Mouse (Mus musculus) right cerebral cortex, adult 18-20 months (tissue): ENCODE measurements around the gene Olfr520.
"Not testable (repeated sequence)": the region's sequence is repeated elsewhere in the genome, so short reads cannot be mapped to it uniquely, and the experiment has no call there.

Experiments
- DNase-seq: peaks from one replicate; pipeline ENCODE4 v3.0.0; 2022; ENCODE audit warnings: mixed read lengths

Olfr520 gene

DNA sequence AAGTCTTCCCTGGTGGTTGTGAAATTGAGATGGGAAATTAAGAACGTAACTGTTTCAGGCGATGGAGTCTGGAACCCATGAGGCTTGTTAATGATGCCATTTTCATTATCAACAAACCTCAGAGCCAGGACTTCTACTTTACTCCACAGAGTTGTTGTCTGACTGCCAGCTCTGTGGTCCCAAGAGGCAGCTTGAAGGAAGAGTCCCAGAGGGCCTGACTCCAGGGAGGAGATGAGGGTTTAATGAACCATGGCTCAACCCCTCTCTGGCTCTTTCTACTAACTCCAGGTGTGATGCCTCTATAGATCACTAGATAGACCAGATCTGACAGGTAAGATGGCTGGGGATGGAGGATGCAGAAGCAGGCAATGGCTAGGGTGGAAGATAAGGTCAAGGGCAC is at the start of gene Olfr520:
Gene Olfr520 (plus strand): TSS at position 301 of the 400 bp plus-strand sequence.
- DNase-seq: no peak

DNA sequence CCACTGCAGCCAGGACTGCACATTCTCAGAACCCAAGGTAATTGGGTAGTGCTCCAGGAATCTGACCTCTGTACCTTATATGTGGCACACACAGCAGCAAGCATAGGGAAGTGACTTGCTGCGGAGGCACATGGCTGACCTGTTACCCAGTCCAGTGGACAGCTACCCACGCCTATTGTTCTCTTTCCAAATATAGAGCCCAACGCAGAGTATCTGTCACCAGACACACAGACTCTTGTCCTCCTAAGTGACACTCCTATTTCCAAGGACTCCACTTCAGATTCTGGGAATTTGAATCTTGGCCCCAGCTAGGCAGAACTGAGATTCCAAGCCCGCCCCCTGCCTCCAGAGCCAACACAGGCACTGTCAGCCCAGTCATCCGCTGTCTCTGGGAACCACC is 49.3 kb upstream of the Olfr520 start:
- no peak for DNase-seq

- peak; percentile 60 for DNase-seq
Measured at GRCm38 (mm10) chr7:99684086-99684485, 46.0 kb upstream of the Olfr520 start.

GRCm38 (mm10) chr7:99690819-99691218 is 39.3 kb upstream of the Olfr520 start:
- DNase-seq: no peak

DNA sequence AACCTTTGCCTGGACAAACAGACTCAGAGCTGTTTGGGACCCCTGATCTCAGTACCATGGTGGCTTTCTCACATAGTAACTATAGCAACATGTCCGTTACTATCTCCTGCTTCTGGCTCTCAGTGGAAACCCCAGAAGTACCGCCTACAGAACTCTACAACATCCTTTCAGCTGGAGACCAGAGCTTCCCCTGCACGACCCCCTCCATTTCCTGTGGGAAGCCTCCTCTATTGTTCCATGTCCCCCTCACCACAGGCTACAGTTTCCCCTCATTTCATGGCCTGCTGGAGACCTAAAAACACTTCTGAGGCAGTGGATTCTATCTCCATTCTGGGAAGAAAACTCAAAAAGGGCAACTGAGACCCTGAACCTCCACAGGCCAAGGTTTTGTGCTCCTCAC is 37.7 kb upstream of the Olfr520 start:
- DNase-seq: no peak

DNA sequence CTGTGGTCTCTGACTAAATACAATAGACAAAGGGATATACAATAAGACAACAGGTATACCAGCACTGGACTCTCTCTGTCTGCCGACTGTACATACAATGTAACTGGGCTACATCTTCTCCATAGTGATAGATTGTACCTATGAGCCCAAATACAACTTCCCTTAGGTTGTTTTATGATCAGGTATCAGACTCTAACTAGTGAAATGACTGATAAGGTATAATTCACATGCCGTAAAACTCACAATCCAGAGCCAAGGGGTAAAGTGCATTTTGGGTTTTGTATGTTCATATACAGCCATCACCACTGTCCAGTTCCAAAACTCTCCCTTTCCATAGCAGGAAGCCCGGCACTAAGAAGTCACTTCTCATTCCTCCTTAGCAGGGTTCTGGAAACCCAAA is 36.7 kb upstream of the Olfr520 start:
- no peak for DNase-seq

DNA sequence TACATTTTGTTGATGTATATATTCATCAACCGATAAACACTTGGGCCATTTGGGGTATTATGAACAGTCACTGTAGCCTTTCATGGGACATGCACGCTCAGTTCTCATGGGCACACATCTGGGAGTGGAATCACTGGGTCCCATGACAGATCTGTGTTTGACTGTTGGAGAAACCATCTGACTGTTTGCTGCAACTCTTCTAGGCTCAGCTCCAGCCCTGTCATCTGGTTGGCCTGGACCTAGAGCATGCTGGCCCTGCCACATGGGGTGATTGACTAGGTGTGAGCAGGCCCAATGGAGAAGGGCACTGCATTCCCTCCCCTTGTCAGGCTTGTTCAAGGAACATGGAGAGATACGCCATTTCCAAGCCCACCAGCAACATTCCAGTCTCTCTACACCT is 36.1 kb upstream of the Olfr520 start:
- DNase-seq: no peak

DNA sequence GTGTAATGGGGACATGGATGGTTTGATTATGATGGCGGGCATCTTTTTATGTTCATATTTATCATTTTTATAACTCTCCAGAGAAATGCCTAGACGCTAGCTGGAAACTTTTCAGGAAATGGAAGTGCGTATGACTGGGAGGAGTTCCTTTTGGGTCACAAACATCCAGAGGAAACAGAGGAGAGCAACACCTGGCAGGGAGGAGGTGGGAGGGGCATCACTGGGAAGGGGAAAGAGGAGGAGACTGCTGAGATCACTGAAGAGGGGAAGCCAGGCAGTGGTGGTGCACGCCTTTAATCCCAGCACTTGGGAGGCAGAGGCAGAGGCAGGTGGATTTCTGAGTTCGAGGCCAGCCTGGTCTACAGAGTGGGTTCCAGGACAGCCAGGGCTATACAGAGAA is 35.6 kb upstream of the Olfr520 start:
- DNase-seq: not testable (repeated sequence)

GRCm38 (mm10) chr7:99695471-99696057 is 34.5 kb upstream of the Olfr520 start:
- no peak for DNase-seq

GRCm38 (mm10) chr7:99698576-99698975 is 31.5 kb upstream of the Olfr520 start:
- DNase-seq: no peak

DNA sequence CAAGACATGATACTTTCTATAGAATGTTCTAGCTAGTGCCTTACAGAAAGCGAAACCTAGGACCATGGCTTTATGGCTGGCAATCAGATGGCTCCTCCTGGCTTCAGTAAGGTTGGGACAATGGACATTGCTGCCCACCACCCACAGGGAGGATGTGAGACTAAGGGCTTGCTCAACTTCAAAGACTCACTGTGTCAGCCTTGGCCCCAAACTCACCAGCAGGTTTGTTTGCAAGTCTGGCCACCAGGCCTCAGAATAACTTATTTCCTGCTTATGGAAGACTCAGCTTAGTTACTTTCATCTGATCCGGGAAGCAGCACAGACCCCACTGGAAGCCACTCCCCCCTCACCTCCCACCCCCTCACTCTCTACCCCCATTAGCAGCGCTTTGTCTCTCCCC is 31.0 kb upstream of the Olfr520 start:
- DNase-seq: no peak

GRCm38 (mm10) chr7:99699709-99700151 is 30.3 kb upstream of the Olfr520 start:
- no peak for DNase-seq

DNA sequence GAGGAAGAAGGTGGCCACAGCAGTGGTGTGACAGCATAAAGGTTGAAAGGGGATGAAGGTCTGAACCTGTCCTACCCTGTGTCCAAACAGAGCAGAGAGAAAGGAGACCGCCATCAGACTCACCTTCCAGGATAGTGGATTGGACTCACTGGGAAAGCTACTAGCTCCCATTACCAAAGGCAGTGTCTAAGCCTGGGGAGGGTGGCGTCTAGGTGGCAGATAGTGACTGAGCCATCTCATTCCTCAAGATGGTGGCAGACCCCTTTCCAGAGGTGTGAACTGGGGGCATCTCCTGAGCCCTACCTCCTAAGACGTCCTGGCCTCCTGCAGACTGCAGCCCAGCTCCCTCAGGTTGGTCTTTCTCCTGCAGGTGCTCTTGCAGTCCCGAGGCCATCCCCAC is 29.4 kb upstream of the Olfr520 start:
- DNase-seq: no peak

- no peak for DNase-seq
Measured at GRCm38 (mm10) chr7:99702201-99702600, 27.9 kb upstream of the Olfr520 start.

GRCm38 (mm10) chr7:99704736-99705519 is 25.1 kb upstream of the Olfr520 start:
- no peak for DNase-seq

DNA sequence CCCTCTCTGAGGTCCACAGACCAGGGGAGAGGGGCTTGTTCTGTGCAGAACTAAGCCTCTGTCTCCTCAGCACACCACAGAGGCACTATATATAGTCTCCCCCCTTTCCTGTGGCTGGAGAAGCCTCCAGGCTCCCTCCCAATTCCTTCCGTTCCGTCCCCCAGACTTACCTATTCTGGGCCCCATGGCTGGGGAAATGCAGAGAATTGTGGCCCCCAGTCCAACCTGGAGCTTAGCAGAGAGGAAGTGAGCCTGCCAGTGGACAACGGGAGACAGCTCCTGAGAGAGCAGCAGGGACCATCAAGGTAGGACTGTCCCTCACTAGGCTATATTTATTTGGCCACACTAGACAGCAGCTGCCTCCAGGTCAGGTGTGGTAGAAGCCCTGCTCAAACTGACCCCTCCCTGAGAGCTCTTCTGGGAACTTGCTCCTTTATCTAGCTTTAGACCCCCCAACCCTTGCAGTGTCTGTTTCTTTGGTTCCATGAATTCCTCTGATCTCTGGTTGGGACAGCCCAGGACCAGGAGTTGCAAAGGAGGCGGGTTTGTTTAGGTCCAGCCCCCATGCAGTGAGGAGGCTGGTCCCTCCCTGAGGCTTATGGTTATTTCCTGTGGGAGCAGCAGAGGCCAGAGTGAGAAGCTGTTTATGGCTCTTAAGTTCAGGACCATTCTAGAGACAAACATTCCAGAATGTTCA is 23.6 kb upstream of the Olfr520 start:
- no peak for DNase-seq

GRCm38 (mm10) chr7:99707038-99707595 is 23.0 kb upstream of the Olfr520 start:
- no peak for DNase-seq

GRCm38 (mm10) chr7:99707671-99708070 is 22.4 kb upstream of the Olfr520 start:
- no peak for DNase-seq

GRCm38 (mm10) chr7:99708301-99708721 is 21.8 kb upstream of the Olfr520 start:
- peak; percentile 81 for DNase-seq

- DNase-seq: no peak
Measured at GRCm38 (mm10) chr7:99708750-99709149, 21.3 kb upstream of the Olfr520 start.

DNA sequence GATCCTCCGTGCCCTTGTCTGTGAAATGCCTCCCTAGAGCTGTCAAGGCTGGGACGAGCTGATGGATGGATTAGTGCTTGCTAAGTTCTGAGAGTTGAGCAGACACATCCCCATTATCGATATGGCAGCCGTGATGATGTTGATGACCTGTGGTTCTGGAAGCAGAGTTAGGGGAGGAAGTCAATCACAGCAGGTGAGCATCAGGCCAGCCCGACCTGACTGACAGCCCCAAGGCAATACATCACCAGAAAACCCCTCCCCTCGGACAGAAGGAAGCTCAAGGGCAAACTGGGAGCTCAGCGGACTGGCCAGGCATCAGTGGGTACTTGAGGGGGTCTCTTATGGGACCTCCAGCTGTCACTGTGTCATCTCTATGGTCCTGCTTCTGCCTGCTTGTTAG is 20.1 kb upstream of the Olfr520 start:
- no peak for DNase-seq

DNA sequence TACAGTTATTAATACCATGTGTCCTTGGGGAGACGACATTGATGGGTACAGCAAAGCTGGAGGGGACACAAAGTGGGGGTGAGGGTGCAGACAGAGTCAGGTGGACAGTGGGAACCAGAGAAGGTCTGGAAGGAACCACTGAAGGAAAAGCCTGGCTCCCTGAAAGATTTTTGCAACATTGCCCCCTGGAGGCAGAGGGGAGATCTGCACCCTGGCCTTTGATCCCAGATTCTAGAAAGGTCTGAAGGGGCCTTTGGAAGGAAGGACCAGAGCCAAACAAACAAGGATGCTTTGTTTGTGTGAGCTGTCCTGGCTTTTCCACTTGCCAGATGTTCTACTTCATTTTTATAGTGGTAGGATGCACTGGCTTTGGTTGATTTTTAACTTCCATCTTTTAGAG is 19.6 kb upstream of the Olfr520 start:
- no peak for DNase-seq

- DNase-seq: no peak
Measured at GRCm38 (mm10) chr7:99711166-99711565, 18.9 kb upstream of the Olfr520 start, which contains the start of gene Slco2b1. Gene Slco2b1 (minus strand): TSS chr7:99711340.

DNA sequence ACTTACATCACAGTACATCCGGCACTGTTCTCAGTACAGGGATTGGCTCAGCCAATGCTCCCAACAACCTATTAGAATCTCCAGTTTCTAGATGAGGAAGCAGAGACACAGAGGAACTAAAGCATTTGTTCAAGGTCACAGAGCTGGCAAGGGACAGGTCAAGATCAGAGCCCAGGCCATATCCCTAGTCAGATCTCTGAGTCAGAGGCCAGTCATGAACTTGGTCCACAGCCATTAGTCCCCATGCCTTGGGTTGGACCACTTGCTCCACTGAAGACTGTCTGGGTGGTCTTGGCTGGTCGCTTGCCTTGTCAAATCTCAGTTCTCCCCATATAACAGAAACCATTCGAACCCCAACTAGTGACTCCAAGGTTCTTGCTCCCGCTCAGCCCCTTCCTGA is 17.6 kb upstream of the Olfr520 start:
- no peak for DNase-seq
